Mouse (Mus musculus): ENCODE measurements around the gene F11r. TPM values are rescaled to one million over a fixed set of nuclear protein-coding genes. Genes with fewer than 3 reads are reported as not detected.
A peak's percentile ranks its signal among the peaks of the same experiment; 100 is the strongest.
"Not testable (repeated sequence)": the region's sequence is repeated elsewhere in the genome, so short reads cannot be mapped to it uniquely, and the experiment has no call there.

F11r gene
- polyA plus RNA-seq, 1 experiment from 2014 or later: 22.2 TPM

DNA sequence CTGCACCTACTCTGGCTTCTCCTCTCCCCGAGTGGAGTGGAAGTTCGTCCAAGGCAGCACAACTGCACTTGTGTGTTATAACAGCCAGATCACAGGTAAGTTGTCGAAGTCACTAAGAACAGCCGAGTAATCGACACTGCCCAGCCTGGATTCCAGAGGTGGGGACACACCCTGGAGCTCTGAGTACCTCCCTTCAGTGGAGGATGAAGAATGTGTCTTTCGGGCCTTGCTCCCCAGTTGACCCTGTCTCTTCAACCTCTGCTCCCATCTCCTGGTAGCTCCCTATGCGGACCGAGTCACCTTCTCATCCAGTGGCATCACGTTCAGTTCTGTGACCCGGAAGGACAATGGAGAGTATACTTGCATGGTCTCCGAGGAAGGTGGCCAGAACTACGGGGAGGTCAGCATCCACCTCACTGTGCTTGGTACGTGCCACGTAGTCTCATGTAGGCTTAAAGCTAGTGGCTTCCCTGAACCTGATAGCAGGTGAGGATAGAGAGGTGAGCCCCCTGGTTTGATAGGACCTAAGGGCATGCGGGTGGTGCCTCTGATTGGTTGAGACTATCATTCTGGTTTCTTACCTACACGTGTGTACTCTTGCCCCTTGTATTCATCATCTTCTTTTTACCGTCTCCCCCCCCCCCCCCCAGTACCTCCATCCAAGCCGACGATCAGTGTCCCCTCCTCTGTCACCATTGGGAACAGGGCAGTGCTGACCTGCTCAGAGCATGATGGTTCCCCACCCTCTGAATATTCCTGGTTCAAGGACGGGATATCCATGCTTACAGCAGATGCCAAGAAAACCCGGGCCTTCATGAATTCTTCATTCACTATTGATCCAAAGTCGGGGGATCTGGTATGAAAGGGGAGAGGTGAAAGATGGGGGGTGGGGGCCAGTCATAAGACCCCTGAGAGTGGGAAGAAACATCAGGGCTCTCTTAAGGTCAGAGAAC lies 23.5 kb downstream of the F11r start:
- H3K36me3 ChIP-seq: peaks cover 9% of the 10 kb centered on the region; the same call in 1 of the 2 replicates
- 92% methylated on average over 22 of the region's 22 CpGs for WGBS
- H3K9me3 ChIP-seq: no peaks in the 10 kb centered on the region
- peaks cover 10% of the 10 kb centered on the region; the same call in 1 of the 2 replicates for H3K4me1 ChIP-seq (replicated peaks)
- no peak overlapping the region for H3K4me3 ChIP-seq
- no peaks in the 10 kb centered on the region for H3K27me3 ChIP-seq (ENCODE audit: insufficient read depth, poor library complexity, severe bottlenecking)
- DNase-seq (ENCODE audit: low spot score): no peak
- H3K27ac ChIP-seq: no peak overlapping the region

DNA sequence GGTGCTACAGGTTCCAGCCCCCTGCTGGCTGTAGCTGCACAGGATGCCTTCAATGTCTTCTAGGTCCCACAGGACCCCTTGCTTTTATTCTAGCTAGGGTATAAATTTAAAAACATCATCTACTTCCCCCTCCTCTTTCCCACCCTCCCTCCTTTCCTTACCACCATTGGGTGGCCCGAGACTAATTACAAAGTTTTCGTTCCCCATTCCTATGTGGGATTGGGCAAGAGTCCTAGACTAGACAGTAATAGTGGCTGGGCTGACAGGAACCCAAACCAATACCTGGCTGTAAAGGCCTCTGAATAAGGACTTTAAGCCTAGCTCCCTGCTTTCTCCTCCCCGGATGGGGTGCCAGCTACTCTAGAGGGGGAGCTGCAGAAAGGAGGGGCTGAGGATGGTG lies 25.8 kb downstream of the F11r start:
- H3K27me3 ChIP-seq (ENCODE audit: insufficient read depth, poor library complexity, severe bottlenecking): no peaks in the 10 kb centered on the region
- H3K36me3 ChIP-seq: peaks cover 9% of the 10 kb centered on the region; the same call in 1 of the 2 replicates
- H3K27ac ChIP-seq: no peak overlapping the region
- H3K9me3 ChIP-seq: no peaks in the 10 kb centered on the region
- H3K4me3 ChIP-seq: no peak overlapping the region
- 96% methylated on average over 3 of the region's 3 CpGs for WGBS
- H3K4me1 ChIP-seq (replicated peaks): peaks cover 10% of the 10 kb centered on the region; the same call in 1 of the 2 replicates
- no peak for DNase-seq (ENCODE audit: low spot score)

DNA sequence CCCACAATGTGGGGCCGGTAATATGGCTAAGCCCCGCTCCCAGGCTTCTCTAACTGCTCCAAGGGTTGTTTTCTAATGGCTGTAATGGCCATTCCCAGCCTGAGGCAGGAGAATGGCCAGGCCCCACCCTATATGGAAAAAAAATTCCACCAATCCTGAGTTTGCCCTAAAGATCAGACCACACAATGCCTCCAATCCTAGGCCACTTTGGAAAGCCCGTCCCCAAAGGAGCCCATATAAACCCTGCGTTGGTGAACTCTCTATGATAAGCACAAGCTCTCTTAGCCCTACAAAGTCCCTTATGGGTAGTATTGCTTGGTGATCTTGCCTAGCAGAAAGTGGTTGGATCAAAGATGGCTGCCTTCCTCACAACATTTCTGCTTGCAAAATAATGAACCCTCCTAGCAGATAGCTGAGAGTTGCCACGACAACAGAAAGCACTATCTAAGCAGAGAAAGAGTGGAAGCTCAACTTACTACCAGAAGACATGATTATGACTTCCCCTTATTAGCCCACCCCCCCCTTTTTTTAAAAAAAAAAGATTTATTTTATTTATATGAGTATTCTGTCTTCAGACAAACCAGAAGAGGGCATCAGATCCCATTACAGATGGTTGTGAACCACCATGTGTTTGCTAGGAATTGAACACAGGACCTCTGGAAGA lies 28.5 kb downstream of the F11r start:
- Histone ChIP-seq H3K27ac (no peak overlapping the region), H3K27me3 (ENCODE audit: insufficient read depth, poor library complexity, severe bottlenecking) (no peaks in the 10 kb centered on the region), H3K9me3 (no peaks in the 10 kb centered on the region), H3K36me3 (peaks cover 9% of the 10 kb centered on the region; the same call in 1 of the 2 replicates), H3K4me3 (no peak overlapping the region), H3K4me1 (replicated peaks) (no peaks in the 10 kb centered on the region; the same call in 1 of the 2 replicates)
- no peak for DNase-seq (ENCODE audit: low spot score)
- 95% methylated on average over 5 of the region's 5 CpGs for whole genome bisulfite sequencing

DNA sequence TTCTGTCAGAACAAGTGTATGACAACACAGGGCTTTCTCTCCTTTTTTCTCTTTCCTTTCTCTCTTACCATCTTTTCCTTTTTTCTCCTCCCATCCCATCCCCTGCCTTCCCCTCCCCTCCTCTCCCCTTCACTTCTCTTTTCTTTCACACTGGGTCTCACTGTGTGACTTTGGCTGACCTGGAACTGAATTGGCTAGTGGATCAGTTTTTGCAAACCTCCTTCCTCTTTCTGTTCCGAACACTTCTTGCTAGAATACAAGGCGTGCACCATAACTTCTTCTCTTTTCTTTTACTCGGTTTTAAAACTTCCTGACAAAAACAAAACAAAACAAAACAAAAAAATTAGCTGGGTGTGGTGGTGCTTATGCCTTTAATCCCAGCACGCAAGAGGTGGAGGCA lies 29.2 kb downstream of the F11r start:
- DNase-seq (ENCODE audit: low spot score): no peak
- Histone ChIP-seq H3K4me3 (no peak overlapping the region), H3K27ac (no peak overlapping the region), H3K36me3 (peaks cover 8% of the 10 kb centered on the region; the same call in 1 of the 2 replicates), H3K27me3 (ENCODE audit: insufficient read depth, poor library complexity, severe bottlenecking) (no peaks in the 10 kb centered on the region), H3K9me3 (no peaks in the 10 kb centered on the region), H3K4me1 (replicated peaks) (no peaks in the 10 kb centered on the region; the same call in 1 of the 2 replicates)
- 83% methylated on average over 4 of the region's 4 CpGs for WGBS

DNA sequence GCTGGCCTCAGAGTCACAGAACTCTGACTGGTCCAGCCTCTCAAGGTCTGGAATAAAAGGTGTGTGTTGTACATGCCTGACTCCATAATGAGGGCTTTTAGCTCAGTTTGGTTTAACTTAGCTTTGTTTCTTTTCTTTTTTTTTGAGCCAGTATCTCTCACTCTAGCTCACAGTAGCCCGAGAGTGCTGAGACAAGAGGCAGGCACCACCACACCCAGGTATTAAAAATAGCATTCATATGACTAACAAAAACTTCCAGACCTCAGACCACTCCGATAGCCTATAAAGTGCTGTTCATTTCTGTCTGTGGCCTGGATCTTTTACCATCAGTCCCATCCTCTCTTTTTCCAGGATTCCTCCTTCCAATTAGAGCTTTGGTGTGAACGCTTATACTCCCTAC lies 32.3 kb downstream of the F11r start:
- Histone ChIP-seq H3K9me3 (no peaks in the 10 kb centered on the region), H3K36me3 (no peaks in the 10 kb centered on the region), H3K27me3 (ENCODE audit: insufficient read depth, poor library complexity, severe bottlenecking) (no peaks in the 10 kb centered on the region), H3K27ac (no peak overlapping the region), H3K4me1 (replicated peaks) (no peaks in the 10 kb centered on the region; the same call in 1 of the 2 replicates), H3K4me3 (no peak overlapping the region)
- WGBS: 93% methylated on average over 3 of the region's 3 CpGs
- DNase-seq (ENCODE audit: low spot score): no peak

DNA sequence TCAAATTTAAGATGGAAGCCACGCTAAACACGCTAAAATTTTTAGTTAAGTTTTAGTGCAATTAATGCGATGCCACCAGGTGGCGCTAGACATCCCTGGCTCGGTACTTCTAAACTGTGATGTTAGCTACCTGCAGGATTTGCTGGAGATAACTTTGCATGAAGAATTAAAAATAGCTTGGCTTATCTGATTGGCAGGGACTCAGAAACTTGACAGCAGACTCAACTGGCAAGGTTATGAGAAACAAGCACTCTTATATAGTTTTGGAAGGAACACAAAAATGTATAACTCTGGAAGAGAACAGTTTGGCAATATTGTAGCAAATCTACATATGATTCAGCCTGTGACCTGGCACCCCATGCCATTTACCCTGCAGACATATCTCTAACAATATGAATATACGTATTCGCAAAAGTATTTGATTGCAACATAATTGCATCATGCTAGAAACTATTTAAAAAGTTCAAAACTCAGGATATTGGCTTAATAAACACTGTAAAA lies 33.1 kb downstream of the F11r start:
- Histone ChIP-seq H3K4me1 (replicated peaks) (no peaks in the 10 kb centered on the region; the same call in 1 of the 2 replicates), H3K9me3 (no peaks in the 10 kb centered on the region), H3K4me3 (no peak overlapping the region), H3K27ac (no peak overlapping the region), H3K27me3 (ENCODE audit: insufficient read depth, poor library complexity, severe bottlenecking) (no peaks in the 10 kb centered on the region), H3K36me3 (no peaks in the 10 kb centered on the region)
- whole genome bisulfite sequencing: 37% methylated on average over 7 of the region's 7 CpGs
- peak; percentile 54 for DNase-seq (ENCODE audit: low spot score)

DNA sequence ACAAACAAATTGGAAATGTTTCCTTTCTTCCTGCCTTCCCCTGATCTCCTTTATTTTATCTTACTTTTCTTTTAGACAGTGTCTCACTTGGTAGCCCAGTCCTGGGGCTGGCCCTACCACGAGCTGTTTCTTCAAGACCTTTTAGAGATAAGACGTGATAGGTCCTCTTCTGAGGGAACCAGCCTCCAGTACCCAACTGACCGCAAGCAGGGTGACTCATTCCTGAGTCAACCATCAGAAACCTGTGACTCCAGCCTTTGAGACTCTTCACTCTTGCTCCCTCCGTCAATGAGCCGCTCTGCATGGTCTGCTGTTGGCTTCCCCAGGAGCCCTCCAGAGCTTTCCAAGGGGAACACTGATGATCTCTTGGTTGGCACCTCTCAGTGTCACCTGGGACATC lies 33.6 kb downstream of the F11r start:
- H3K4me1 ChIP-seq (replicated peaks): no peaks in the 10 kb centered on the region; the same call in 1 of the 2 replicates
- H3K36me3 ChIP-seq: no peaks in the 10 kb centered on the region
- 88% methylated on average over 5 of the region's 5 CpGs for WGBS
- no peak overlapping the region for H3K27ac ChIP-seq
- H3K9me3 ChIP-seq: no peaks in the 10 kb centered on the region
- no peaks in the 10 kb centered on the region for H3K27me3 ChIP-seq (ENCODE audit: insufficient read depth, poor library complexity, severe bottlenecking)
- no peak overlapping the region for H3K4me3 ChIP-seq
- no peak for DNase-seq (ENCODE audit: low spot score)

DNA sequence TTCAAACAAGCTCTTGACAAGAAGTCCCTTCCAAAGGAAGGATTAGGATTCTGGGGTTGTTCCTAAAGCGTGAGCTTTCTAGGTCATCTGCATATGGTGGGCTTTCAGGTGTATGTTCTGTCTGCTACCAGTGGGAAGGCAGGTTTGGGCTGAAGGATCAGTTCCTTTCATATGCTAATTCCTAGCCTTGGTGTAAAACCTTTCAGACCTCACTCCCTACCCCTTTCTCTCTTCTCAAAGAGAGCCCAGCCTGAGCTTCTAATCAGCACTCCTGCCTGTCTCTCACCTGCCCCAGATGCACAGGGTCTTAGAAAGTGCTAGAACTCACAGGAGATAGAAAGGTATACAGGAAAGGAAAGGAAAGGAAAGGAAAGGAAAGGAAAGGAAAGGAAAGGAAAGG lies 34.1 kb downstream of the F11r start:
- 59% methylated on average over 1 of the region's 1 CpGs for WGBS
- H3K36me3 ChIP-seq: no peaks in the 10 kb centered on the region
- no peak overlapping the region for H3K27ac ChIP-seq
- H3K9me3 ChIP-seq: no peaks in the 10 kb centered on the region
- H3K4me1 ChIP-seq (replicated peaks): no peaks in the 10 kb centered on the region; the same call in 1 of the 2 replicates
- H3K27me3 ChIP-seq (ENCODE audit: insufficient read depth, poor library complexity, severe bottlenecking): no peaks in the 10 kb centered on the region
- no peak overlapping the region for H3K4me3 ChIP-seq
- DNase-seq (ENCODE audit: low spot score): no peak

DNA sequence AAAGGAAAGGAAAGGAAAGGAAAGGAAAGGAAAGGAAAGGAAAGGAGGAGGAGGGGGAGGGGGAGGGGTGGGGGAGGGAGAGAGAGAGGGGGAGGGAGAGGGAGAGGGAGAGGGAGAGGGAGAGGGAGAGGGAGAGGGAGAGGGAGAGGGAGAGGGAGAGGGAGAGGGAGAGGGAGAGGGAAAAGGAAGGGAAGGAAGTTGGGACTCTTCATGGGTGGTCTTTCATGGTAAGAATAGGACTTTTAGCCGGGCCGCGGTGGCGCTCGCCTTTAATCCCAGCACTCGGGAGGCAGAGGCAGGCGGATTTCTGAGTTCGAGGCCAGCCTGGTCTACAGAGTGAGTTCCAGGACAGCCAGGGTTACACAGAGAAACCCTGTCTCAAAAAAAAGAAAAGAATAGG lies 34.6 kb downstream of the F11r start:
- H3K4me1 ChIP-seq (replicated peaks); H3K27me3 ChIP-seq (ENCODE audit: insufficient read depth, poor library complexity, severe bottlenecking); H3K9me3 ChIP-seq; H3K27ac ChIP-seq; H3K4me3 ChIP-seq; H3K36me3 ChIP-seq; DNase-seq (ENCODE audit: low spot score): not testable (repeated sequence)
- WGBS: 93% methylated on average over 8 of the region's 8 CpGs

DNA sequence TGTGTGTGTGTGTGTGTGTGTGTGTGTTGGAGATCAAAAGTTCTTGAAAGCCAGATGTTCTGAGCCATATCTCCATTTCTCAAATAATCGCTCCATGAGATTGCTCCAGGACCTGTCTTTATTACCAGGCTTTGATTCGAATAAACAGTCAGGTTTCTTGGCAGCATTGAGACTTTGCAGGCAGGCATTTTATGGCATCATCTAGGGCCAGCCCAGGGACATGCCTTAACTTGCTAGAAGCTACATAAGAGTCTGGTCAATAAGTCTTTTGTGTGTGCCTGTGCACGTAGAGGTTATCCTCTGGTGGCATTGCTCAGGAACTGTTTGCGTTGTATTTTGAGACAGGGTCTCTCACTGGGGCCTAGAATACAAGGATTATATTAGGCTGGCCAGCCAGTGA lies 36.2 kb downstream of the F11r start:
- no peak overlapping the region for H3K4me3 ChIP-seq
- H3K36me3 ChIP-seq: no peaks in the 10 kb centered on the region
- no peaks in the 10 kb centered on the region for H3K27me3 ChIP-seq (ENCODE audit: insufficient read depth, poor library complexity, severe bottlenecking)
- DNase-seq (ENCODE audit: low spot score): no peak
- H3K9me3 ChIP-seq: no peaks in the 10 kb centered on the region
- no peaks in the 10 kb centered on the region; the same call in 1 of the 2 replicates for H3K4me1 ChIP-seq (replicated peaks)
- H3K27ac ChIP-seq: no peak overlapping the region
- WGBS: 84% methylated on average over 4 of the region's 4 CpGs

DNA sequence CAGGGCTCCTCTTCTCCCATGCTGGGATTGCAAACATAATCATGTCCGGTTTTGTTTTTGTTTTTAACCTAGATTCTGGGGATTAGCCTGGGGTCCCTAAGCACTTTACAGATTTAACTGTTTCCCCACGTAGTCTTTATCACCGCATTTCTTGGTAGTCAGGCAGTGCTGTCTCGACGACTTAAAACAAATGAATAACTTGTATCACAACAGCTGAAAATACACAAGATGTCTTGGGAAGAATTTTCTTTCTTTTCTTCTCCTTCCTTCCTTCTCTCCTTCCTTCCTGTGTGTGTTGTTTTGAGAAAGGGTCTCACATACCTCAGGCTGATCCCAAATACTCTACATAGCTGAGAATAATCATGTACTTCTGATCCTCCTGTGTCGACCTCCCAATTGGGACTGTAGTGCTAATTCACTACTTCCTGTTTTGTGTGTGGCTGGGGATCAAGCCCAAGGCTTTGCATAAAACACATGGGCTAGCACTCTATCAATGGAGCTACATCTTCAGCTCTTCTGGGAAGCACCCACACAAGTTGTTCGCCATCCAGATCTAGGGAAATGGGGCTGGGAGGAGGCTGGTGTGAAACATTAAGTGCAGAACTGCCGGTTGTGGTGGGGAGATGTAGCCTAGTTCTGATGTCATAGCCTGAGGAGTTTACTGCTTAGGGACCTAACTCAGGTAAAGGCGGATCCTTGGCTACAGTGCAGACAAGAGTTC lies 36.7 kb downstream of the F11r start:
- 72% methylated on average over 9 of the region's 9 CpGs for WGBS

DNA sequence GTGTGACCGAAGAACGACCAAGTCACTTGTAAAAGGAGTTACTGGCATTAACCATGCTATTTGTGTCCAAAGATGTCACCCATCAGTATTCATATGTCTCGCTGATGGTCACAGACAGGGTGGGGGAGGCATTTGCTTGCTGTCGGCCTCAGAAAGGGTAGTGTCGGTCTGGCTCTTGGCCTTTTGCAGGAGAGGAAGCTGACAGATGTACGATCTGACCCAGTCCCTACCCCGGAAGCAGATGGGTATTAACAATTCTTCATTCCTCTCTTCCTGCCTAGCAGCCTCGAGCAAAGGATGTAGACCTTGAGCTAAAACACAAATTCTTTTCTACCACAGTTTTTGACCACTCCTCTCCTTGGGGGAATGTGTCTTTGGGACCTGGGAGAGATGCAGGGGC lies 39.8 kb downstream of the F11r start:
- no peaks in the 10 kb centered on the region; the same call in 1 of the 2 replicates for H3K4me1 ChIP-seq (replicated peaks)
- WGBS: 86% methylated on average over 8 of the region's 8 CpGs
- no peak overlapping the region for H3K4me3 ChIP-seq
- no peaks in the 10 kb centered on the region for H3K27me3 ChIP-seq (ENCODE audit: insufficient read depth, poor library complexity, severe bottlenecking)
- DNase-seq (ENCODE audit: low spot score): no peak
- H3K36me3 ChIP-seq: no peaks in the 10 kb centered on the region
- peaks cover 8% of the 10 kb centered on the region; the same call in 1 of the 2 replicates for H3K9me3 ChIP-seq
- no peak overlapping the region for H3K27ac ChIP-seq

More for the DNA sequence above, 36.7 kb downstream of the F11r start:
- Histone ChIP-seq H3K9me3 (no peaks in the 10 kb centered on the region), H3K27me3 (ENCODE audit: insufficient read depth, poor library complexity, severe bottlenecking) (no peaks in the 10 kb centered on the region), H3K4me3 (no peak overlapping the region), H3K4me1 (replicated peaks) (no peaks in the 10 kb centered on the region; the same call in 1 of the 2 replicates), H3K27ac (no peak overlapping the region), H3K36me3 (no peaks in the 10 kb centered on the region)
- no peak for DNase-seq (ENCODE audit: low spot score)
